Mouse (Mus musculus): Measurements from ENCODE around the gene Speer3. TPM values are rescaled to one million over a fixed set of nuclear protein-coding genes. Genes with fewer than 3 reads are reported as not detected.
"Not testable (repeated sequence)": the region's sequence is repeated elsewhere in the genome, so short reads cannot be mapped to it uniquely, and the experiment has no call there.

Speer3 gene
- not detected in 2 replicates for polyA plus RNA-seq (2015; fragmentation: Nextera tagmentation; extraction: Ambion mirVana)

- H3K9me3 ChIP-seq (replicated peaks; ENCODE audit: control insufficient read depth, low read length) = no peaks in the 10 kb centered on the region
- no peak for ATAC-seq (ENCODE audit: low read depth)
- no peak within 1 kb of the TSS for H3K27ac ChIP-seq (ENCODE audit: low read length)
- no peak within 1 kb of the TSS for H3K9ac ChIP-seq (ENCODE audit: low read depth, low read length)
- H3K36me3 ChIP-seq (ENCODE audit: control insufficient read depth, insufficient read depth) = no peaks in the 10 kb centered on the region
- 47% methylated on average over 1 of the region's 1 CpGs for WGBS (ENCODE audit: insufficient replicate concordance)
- H3K4me1 ChIP-seq (ENCODE audit: control insufficient read depth, low read depth, low read length) = no peaks in the 10 kb centered on the region
- no peak within 1 kb of the TSS for H3K4me2 ChIP-seq (ENCODE audit: low read depth, low read length)
- H3K27me3 ChIP-seq (ENCODE audit: control insufficient read depth, insufficient read depth, low read depth, low read length) = no peaks in the 10 kb centered on the region
- no peak within 1 kb of the TSS for H3K4me3 ChIP-seq (ENCODE audit: low read depth, low read length)
These were observed at the start of gene Speer3 for GRCm38 (mm10) chr5:13791319-13791718. Gene Speer3 (plus strand): TSS chr5:13791619.

DNA sequence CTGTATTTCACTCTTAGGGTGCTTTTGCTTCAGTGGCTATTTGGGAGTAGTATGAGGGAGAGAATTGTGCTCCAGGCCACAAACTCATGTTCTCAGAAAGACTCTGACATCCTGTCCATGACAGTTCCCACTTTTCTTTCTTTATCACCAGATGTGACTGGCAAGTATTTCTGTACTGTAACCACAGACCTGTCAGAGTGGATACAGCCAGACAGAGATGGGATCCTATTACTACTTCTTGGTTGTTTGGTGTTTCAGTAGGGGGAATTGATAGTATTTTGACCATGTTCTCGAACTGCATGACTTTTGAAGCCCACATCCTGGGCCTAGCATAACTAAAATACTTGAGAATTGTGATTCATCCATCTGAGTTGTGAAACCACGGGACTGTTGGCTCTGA lies 19.1 kb downstream of the Speer3 start:
- H3K36me3 ChIP-seq (ENCODE audit: control insufficient read depth, insufficient read depth); H3K4me1 ChIP-seq (ENCODE audit: control insufficient read depth, low read depth, low read length); H3K9ac ChIP-seq (ENCODE audit: low read depth, low read length); H3K9me3 ChIP-seq (replicated peaks; ENCODE audit: control insufficient read depth, low read length); H3K27me3 ChIP-seq (ENCODE audit: control insufficient read depth, insufficient read depth, low read depth, low read length); H3K4me2 ChIP-seq (ENCODE audit: low read depth, low read length); H3K27ac ChIP-seq (ENCODE audit: low read length); H3K4me3 ChIP-seq (ENCODE audit: low read depth, low read length); ATAC-seq (ENCODE audit: low read depth): not testable (repeated sequence)
- 19% methylated on average over 2 of the region's 2 CpGs for WGBS (ENCODE audit: insufficient replicate concordance)

- no peaks in the 10 kb centered on the region for H3K36me3 ChIP-seq (ENCODE audit: control insufficient read depth, insufficient read depth)
- ATAC-seq (ENCODE audit: low read depth) = no peak
- no peaks in the 10 kb centered on the region for H3K27me3 ChIP-seq (ENCODE audit: control insufficient read depth, insufficient read depth, low read depth, low read length)
These were observed 33.7 kb downstream of the Speer3 start for GRCm38 (mm10) chr5:13825108-13825507.

DNA sequence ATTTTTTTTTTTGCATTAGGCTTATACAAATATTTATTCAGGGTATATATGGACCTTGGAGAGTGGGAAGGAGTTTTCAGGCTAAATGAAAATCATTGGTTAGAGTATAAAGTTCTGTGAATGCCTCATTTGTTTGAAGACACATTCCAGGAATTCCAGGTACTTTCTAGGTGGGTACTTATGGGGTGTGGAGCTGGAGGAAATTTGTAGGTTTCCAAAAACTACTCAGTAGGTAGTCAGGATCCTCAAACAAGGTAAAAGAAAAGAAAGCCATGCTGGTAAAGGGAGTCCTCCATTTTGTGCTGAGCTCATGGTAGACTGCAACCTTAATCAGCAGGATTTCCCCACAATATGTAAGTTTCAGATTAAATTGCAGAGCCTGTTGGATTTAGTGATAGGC lies 35.3 kb downstream of the Speer3 start:
- H3K4me3 ChIP-seq (ENCODE audit: low read depth, low read length) = no peak overlapping the region
- no peaks in the 10 kb centered on the region for H3K27me3 ChIP-seq (ENCODE audit: control insufficient read depth, insufficient read depth, low read depth, low read length)
- H3K4me2 ChIP-seq (ENCODE audit: low read depth, low read length) = no peak overlapping the region
- H3K4me1 ChIP-seq (ENCODE audit: control insufficient read depth, low read depth, low read length) = no peaks in the 10 kb centered on the region
- H3K9ac ChIP-seq (ENCODE audit: low read depth, low read length) = no peak overlapping the region
- no peaks in the 10 kb centered on the region for H3K9me3 ChIP-seq (replicated peaks; ENCODE audit: control insufficient read depth, low read length)
- H3K36me3 ChIP-seq (ENCODE audit: control insufficient read depth, insufficient read depth) = no peaks in the 10 kb centered on the region
- ATAC-seq (ENCODE audit: low read depth) = no peak
- H3K27ac ChIP-seq (ENCODE audit: low read length) = no peak overlapping the region

More at GRCm38 (mm10) chr5:13825108-13825507, 33.7 kb downstream of the Speer3 start:
- Histone ChIP-seq H3K9me3 (replicated peaks; ENCODE audit: control insufficient read depth, low read length) (no peaks in the 10 kb centered on the region), H3K9ac (ENCODE audit: low read depth, low read length) (no peak overlapping the region), H3K4me1 (ENCODE audit: control insufficient read depth, low read depth, low read length) (no peaks in the 10 kb centered on the region), H3K4me2 (ENCODE audit: low read depth, low read length) (no peak overlapping the region), H3K4me3 (ENCODE audit: low read depth, low read length) (no peak overlapping the region), H3K27ac (ENCODE audit: low read length) (no peak overlapping the region)

DNA sequence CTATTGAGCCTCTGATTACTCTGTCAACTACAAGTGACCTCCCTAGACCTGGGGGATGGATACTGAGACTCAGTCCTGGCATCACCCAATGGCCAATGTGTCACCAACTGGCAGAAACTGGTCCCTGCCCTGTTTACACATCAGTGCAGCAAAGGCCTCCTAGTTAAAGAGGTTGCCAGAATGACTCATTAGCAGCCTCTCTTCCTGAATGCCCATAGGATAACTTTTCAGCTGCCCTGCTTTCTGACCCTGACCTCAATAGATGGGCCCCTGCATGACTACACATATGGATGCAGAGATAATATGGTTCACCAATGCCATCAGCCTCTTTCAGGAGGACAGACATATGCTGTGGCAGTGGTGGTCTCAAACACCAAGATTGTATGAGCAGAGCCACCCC lies 52.9 kb downstream of the Speer3 start:
- no peak overlapping the region for H3K4me3 ChIP-seq (ENCODE audit: low read depth, low read length)
- H3K9ac ChIP-seq (ENCODE audit: low read depth, low read length) = no peak overlapping the region
- H3K9me3 ChIP-seq (replicated peaks; ENCODE audit: control insufficient read depth, low read length) = no peaks in the 10 kb centered on the region
- H3K27ac ChIP-seq (ENCODE audit: low read length) = no peak overlapping the region
- no peak overlapping the region for H3K4me2 ChIP-seq (ENCODE audit: low read depth, low read length)
- no peak for ATAC-seq (ENCODE audit: low read depth)
- H3K4me1 ChIP-seq (ENCODE audit: control insufficient read depth, low read depth, low read length) = no peaks in the 10 kb centered on the region
- H3K27me3 ChIP-seq (ENCODE audit: control insufficient read depth, insufficient read depth, low read depth, low read length) = no peaks in the 10 kb centered on the region
- no peaks in the 10 kb centered on the region for H3K36me3 ChIP-seq (ENCODE audit: control insufficient read depth, insufficient read depth)

Other genes starting within 250 kb of the Speer3 start
- 0.05 and 0.08 TPM in 2 replicates for gene Sema3e, start 233.7 kb downstream of the Speer3 start, polyA plus RNA-seq (2015; fragmentation: Nextera tagmentation; extraction: Ambion mirVana)

All from liver, embryonic 16.5 days (tissue).